Mouse (Mus musculus) gastrocnemius, adult 18-20 months (tissue): ENCODE measurements at regions not wholly inside any gene's neighbourhood (a gene's known extent, or its start where the extent isn't known, plus 50 kb on each side); places are given as distances from the start of the nearest gene placed in this dataset.

Experiments used
- DNase-seq: peaks from one replicate; pipeline ENCODE4 v3.0.0; 2021; ENCODE audit warnings: low spot score

DNA sequence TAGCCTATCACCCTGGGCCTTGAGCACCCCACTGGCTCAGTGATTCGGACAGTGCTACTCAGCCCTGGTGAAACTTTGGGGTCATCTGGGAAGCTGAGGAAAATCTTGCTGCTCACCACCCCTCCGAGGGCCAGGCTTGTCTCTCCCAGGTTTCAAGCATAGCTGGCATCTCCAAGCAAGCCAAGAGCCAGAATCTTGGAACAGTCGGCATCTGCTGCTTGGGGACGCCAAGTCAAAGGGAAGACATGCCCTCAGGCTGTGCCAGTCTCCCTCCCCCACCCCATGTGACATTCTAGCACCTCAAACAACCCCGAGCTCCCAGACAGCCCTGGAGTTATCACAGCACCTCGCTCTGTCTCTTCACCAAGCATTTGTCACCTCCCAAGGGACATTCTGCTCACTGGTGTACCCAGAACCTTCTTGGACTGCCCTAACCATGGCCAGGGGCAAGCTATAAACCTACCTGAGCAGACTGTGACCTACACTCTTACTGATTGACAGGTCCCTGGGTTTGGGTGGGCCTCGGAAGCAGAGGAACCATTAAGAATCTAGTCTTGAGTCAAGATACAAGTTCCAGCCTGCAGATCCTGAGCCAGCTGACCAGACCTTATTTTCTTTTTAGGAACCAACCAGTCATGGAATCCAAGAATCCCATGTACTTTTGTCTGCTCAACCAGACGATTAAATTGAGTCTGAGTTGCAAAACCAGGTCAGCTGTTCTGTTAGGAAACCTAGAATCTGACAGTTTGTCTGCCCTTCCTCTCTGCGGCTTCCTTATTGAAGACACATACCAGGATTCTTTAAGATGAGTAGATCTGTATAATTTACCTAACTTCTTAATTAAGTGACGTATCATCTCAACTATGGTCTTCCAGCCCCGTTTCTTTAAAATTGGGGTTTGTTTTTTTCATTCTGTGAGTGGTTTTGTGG, 83.0 kb upstream of the Otos start:
- no peak for DNase-seq

DNA sequence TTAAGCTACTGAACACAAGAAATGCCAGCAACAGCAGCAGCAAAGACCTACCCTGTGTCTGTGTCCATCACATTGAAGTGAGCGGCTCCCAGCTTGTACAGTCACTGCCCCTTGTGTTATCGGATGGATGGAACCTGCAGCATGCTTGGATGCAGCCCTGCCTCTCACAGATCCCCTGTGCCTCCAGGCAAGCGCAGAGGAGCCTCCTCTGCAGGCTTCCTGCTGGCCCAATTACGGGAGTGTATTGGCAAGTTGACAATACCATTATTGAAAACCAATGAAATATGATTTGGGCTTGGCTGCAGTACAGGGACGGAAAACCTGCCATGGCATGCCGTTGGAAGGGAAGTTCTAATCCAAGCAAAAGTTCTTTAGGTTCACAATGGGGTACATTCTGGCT, 81.9 kb upstream of the Otos start:
- DNase-seq, result no peak

DNA sequence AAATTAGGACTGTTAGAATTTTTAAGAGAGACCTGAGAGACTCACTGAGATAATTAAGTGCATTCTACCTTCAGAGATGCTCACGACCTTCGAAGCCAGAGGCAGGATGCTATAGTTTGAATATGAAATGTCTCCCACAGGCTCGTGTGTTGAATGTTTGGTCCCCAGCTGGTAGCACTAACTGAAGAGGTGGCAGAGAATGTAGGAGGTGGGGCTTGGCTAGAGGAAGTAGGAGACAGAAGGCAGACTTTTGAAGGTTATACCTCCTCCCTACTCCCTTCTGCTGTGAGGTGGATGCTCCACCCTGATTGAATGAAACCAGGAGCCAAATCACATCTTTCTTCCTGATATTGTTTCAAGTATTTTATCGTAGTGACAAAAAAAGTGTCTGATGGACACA, 79.3 kb upstream of the Otos start:
- no peak for DNase-seq

DNA sequence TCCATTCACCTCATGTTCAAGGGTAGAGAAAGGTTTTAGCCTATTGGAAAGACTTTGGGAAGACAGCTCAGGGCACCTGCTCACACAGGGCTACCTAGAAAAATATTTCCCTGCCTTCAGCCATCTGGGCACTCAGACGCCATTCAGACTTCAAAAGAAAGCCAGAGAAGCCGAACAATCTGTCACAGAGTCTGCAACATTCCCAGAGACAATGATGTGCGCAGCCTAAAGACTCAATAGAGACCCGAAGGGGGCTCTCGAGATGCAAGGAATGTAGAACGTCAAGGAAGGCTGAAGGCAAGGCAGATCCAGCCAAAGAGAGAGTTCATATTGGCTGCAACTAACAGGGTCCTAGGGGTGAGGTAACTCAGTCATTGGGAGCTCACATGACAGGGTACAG, 78.7 kb upstream of the Otos start:
- no peak for DNase-seq

DNA sequence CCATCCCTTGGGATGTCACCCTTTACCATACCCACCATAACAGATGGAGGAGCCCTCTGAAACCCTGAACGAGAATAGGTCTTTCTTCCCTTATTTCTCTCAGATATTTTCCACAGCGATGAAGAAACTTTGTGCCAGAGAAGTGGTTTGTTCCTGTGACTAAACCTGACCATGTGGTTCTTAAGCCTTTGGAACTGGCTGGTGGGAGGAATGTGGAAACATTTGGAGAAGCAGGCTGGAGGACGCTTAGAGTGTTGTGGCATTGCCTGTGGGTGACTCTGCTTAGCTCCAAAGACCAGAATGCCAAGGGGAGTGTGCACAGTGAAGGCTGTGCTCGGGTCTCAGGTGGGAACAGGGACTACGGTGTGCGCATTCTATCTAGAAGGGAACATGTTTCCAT, 77.7 kb upstream of the Otos start:
- DNase-seq, result no peak

DNA sequence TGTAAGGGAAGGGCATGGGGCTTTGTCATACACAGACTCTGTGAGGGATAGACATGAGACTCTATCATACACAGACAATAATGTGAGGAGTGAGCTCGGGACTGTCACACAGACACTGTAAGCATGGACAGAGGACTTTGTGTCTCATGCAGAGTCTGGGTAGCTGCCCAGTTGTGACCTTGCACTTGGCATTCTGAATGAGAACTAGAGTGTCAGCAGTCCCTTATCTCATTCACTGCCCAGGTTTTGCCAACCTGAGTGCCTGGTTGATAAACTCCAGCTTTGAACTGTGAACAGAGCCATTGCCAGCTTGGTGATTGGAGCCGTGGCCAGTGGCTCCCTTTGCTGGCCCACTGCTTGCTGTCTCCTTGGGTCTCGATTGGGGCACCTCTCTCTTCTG, 75.5 kb upstream of the Otos start:
- no peak for DNase-seq

DNA sequence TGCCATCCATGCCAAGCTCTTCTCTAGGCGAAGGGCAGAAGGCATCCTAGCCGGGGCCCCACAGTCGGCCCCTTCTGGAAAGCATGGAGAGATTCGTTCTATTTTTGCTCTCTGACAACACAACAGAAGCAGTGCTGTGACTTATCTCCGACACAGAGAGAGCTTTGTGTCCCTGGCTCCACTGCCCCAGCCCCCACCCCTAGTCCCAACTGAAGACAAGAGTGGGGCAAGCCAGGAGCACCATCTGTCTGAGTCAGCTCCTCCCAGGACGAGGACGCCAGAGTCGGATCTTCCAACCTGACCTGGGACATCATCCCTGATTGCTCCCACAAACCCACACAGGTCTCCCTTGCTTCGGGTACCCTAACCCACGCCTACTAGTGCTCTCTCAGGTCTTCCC, 71.9 kb upstream of the Otos start:
- DNase-seq, result no peak

DNA sequence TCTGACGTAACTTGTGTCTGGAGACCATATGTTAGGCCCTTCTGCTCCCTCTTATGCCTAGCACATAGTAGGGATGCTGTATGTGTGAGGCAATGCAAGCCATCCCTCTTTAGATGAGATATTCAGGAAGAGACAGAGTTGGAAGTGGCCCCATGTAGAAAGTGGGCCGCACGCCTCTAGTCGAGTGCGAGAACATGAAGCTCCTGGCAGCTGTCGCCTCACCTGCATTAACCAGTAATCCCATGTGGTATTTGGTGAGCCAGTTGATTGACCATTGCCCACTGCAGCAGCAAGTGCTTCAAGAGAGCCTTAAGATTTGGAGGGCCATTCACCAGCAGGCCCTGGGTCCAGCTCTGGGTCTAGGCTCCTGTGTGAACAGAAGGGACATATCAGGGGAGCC, 71.2 kb upstream of the Otos start:
- DNase-seq, result no peak

DNA sequence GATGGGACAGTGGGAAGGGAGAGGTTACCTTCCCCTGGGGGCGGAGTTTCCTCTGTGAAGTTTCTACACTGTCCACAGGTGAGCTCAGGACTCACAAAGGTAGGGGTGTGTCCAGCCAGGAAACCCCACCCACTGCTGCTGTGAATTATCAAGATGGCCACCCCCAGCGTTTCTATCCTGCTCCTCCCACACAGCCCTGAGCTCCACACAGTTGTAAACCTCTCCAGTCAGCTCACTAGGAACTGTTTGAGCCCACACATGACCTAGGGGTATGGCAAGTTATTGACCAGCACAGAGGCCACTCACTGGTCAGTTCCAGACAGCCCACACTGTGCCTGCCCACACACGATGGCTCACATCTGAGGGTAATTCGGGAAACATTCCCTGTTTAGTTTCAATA, 69.5 kb upstream of the Otos start:
- DNase-seq, result no peak

DNA sequence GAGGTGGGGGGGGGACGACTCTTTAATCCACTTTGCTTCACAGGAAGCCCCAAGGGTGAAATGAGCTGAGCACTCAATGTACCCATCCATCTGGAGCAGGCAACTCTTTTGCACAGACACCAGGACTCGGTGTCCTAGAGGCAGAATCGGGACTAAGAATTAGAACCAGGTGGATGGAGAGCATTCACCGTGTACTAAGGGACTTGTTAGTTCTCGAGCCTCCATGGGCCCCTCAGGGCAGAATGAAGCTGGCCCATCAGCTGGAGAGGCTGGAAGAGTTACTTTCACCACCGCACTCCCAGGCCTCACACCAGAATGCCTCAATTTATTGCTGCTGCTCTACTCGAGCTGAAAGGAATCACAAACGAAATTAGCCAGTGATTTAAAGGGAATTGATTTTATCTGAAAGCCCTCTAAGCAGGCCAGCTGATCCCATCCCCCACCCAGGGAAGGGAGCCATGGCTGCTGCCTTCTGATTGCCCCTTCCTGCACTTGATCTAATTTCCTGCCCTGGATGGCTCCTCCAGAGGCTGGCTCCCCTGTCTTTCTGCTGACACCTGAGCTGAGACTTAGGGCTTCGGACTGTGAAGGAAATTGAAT, 66.2 kb upstream of the Otos start:
- DNase-seq, result no peak

DNA sequence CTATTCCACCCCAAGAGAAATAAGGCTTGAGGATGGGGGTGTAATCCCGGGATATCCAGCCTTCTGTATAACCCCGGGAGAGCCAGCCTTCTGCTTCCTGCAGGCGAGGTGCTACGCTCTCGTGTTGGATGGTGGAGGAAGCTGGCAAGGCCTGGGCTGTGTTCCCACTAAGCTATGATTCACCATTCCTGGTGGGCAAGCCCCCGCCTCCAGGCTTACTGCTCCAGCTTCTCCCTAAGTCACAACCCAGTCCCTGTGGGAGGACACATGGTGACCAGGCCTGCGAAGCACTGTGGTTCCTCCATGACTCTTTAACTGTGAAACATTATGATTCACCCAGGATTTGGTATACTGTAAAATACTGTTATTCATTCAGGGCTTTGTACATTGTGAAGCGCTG, 63.7 kb upstream of the Otos start:
- DNase-seq, result no peak

DNA sequence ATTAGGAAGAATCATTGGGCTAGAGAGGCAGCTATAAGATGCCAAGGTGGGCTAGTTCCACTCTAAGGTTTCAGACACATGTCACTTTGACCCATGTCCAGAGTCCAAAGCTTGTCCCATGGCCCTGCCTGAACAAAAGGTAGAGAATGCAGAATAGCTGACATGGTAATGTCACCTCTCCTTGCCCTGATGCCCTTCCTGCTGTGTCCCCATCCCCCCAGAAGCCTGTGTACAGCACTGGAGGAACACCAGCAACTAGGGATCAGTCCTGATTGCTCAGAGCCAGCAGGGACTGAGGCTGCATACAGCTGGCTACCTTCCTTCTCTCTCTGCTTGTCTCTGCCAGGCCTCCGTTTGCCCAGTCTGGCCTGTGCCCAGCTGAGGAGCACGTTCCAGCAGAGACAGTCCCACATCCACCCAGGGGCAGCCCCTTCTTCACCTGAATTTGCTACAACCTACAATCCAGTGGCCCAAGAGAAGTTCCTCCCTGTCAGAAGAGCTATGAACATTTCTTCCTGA, 61.7 kb upstream of the Otos start:
- DNase-seq, result peak; percentile 52

DNA sequence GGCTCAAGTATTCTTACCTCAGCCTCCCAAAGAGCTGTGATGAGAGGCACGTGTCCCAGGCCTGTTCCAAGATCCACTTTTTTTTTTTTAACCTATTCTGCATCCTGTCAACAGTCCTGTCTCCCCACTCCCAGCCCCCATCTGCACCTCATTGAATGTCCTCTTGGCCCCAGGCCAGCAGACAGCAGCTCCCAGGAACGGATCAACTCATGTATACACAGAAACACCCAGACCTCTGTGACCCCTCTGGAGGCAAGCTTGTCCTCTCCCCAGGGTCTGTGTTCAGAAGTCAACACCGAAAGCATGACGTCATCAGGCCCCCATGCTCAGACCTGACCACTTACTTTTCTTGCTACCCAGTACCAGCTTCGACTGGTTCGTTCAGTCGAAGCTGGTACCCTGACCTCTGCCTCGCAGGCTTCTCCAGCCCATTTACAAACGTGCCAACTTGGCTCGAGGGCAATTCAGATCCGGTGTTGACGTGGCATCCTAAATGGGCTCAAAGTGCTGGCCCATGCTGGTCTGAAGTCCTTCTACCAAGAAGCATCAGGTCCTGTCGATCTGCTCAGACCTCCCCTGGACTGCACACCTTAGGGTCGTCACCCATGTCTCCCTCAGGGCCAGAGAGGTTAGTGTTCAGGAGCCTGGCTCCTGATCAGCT, 60.7 kb upstream of the Otos start:
- DNase-seq, result no peak

DNA sequence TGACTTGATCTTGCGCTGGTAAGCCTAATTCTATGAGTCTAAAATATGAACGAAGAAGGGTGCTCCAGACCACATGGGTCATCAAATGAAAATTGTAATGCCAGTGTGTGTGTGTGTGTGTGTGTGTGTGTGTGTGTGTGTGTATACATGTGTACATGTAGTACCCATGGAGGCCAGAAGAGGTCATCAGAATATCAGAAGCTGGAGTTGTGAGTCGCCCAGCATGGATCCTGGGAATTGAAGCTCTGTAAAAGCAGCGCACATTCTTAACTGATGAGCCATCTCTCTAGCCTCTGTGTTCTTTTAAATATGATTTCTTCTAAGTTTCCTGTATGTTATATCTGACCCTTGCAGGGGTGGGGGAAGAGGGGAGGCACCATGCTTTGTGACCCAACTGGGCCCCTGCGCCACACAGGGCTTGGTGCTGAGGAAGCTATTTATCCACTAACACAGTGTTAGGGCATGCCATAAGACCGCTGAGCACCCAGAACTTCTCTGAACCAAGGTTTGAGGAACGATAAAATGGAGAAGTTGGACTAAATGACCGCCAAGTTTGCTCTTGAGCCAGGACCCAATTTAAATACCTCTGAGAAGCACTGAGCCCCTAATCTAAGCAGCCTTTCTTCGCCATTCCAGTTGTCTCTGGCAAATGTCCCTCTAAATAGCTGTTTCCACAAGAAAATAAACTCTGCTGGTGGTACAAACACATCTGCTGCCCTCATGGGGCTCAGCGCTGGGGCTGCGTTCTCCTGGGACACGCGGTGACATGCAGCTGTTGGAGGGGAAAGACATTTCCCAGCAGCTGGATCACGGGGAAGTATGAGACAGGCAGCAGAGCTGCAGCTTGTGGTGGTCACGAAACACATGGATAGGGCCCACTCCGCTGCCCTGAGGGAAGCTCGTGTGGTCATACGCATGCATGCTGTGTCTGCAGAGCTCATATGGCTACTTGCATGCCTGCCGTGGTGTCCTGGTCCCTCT, 59.6 kb upstream of the Otos start:
- no peak for DNase-seq

DNA sequence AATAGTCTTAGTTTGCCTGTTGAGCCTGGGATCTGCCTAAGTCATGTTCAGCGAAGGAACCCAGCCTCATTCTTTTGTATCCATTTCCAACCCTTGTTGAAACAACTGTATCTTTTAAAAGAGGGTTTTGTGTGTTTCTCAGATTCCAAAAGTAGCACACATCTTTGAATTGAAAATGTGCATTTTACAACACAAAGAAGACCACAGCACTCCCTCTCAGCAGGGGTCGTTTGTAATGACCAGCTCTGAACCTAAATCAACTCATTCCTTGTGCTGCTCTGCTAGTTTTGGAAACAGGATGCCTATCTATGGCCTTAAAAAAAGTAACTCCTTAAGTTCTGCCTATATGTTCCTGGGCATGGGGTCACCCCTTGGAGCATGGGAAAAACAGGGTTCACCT, 58.8 kb upstream of the Otos start:
- no peak for DNase-seq

DNA sequence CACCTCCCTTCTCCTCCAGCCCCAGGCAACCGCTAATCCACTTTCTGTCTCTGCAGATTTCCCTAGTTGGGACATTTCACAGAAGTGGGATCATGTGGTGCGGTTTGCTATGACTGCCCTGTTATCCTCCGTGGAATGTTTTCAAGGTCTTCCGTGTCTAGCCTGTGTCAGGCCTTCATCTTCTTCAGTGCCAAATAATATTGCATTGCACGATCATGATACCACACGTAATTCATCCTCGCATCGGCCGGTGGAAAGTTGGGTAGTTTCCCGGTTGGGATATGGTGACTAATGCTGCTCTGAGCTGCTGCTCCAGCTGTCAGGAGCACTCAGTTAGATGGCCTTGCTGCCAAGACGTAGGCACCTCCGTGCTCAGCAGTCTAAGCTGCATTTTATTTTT, 55.3 kb upstream of the Otos start:
- DNase-seq, result peak; percentile 89

DNA sequence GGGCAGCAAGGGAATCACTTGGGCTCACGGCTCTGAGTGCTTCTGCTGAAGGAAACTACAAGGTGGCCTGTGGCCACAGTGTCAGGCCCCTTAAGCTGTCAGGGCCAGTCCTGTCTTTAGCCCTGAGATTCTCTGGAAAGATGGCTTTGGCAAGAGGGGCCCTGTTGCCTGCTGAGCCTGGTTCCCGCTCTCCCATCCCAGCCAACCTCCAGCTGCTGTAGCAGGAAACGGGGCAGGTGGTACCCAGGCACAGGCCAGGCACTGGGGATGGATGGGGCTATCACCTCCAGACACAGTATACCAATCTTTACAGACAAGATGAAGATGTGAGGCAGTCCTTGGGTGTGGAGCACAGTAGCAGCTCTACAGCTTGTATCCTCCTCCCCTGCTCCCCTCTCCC, 54.6 kb upstream of the Otos start:
- DNase-seq, result no peak

DNA sequence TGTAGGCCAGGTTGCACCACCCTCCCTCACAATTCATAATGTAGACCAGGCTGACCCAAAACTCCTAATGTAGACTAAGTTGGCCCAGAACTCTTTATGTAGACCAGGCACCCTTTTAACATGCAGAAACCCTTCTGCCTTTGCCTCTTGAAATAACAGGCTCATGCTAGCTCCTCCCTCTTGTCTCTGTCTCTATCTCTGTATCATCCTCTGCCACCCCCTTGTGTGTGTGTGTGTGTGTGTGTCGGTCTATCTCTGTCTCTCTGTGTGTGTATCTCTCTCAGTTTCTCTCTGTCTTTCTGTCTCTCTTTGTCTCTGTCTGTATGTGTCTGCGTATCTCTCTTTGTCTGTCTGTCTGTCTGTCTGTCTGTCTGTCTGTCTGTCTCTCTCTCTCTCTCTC, 51.5 kb upstream of the Otos start:
- no peak for DNase-seq

DNA sequence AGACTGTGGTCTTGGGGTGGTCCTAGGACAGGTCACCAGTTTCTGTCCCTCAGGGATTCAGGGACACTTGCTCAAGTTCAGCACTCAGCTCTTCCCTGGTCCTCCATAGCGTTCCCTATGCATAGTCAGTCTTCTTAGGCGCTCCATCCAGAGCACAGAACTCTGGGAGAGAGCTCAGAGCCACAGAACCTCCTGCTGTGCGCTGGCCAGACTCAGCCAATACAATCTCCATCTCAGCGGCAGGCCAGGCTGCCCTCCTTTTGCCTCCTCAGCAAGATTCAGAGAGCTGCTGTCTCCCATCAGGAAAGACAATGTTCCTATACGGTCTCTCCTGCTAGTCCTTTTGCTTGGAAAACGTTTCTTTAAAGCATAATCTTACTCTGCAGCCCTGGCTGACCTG, 51.1 kb upstream of the Otos start:
- DNase-seq, result no peak

DNA sequence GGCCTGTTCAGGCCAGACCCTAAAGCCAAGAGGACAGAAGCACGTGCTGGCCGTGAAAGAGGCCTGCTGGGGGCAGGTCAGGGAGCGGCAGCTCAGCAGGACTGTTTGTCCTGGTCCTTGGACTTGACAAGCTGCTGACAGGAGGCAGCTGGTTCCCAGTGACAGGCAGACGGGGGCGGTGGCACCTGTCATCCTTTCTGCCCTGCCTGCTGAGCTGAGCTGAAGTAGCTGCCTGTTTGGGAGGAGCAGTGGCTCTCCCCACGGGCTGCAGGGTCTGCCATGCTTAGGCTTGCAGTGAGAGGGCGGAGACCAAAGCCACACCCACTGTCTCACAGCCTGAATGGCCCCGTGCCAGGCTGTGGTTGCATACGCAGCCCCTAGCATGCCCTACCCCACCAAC, 50.4 kb upstream of the Otos start:
- peak; percentile 79 for DNase-seq

DNA sequence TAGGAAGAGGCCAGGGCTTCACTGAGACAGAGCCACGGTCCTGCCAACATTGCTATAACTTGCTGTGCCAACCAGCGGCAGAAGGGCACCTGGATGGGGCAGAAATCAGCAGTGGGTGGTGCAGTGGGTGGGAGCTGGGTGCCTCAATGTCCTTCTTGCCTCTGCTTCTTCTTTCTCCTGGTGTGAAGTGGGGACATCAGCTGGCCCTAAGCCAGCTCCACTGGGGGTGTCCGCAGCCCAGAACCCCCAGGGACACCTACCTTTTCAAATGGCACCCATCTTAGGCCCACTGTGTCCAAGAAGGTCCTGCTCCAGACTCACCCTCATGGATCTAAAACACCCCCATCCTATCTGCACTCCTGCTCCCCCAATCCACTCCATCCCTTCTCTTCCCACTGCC, 49.9 kb upstream of the Otos start:
- DNase-seq, result no peak
